15 mouse cellular contexts compared by ENCODE assay signal in the genomic region with DNA sequence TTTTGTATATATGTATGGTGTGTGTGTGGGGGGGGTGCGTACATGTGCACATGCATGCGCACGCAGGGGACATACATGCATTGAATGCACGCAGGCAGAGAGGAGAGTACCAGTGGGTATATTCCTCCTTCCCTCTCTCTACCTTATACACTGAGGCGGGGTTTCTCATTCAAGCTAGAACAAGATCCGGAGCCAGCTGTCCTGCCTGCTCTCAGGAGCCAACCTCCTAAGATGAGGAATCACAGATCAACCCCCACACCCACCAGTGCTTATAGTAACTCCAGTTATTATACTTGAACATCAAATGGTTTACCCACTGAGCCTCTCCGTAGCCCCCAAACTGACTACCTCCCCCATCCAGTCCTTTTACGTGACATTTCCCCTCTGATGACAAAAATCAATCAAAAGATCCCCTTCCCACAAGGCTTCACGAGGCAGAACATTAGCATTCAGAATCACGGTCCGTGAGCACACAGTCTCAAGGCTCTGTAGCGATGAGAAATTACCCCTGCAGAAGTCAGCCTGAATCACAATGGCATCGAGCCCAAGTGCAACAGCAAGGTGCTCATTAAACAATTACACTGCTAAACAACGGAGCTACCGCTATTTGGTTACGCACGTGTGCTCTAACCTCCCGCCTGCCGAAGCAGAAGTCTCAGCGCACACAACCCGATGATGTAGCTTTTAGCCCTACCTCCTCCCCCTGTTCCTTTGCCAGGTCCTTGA. TPM values are rescaled to one million over a fixed set of nuclear protein-coding genes. Genes with fewer than 3 reads are reported as not detected.
DNase-seq lines count a peak whose midpoint lies in the region; ATAC-seq and TF ChIP-seq lines count a peak whose summit lies in the region.
"Had no signal": no experiment of that assay in that cellular context is flagged by ENCODE, and none has a peak within 500 bp of the region (broad histone marks: within the 10 kb centered on the region; RNA-seq: fewer than 3 reads in every experiment).

No protein-coding gene starts in this region.

- TF ChIP-seq CTCF in forebrain, postnatal 0 days (IDR thresholded peaks at IDR 0.05; ENCODE audit: low read depth), result no peak
- no peak for TF ChIP-seq CTCF in midbrain, postnatal 0 days (IDR thresholded peaks at IDR 0.05)

- no peak overlapping the region for H3K4me2 ChIP-seq in forebrain, embryonic 12.5 days
- no peak overlapping the region for H3K4me2 ChIP-seq in forebrain, embryonic 11.5 days (ENCODE audit: low read depth, low read length, severe bottlenecking)
- H3K4me2 ChIP-seq in forebrain, postnatal 0 days (ENCODE audit: low read depth), result peak overlapping the region; percentile 24; the same call in 1 of the 2 replicates
- H3K4me2 ChIP-seq in midbrain, postnatal 0 days (ENCODE audit: low read depth, low read length, poor library complexity, severe bottlenecking), result no peak overlapping the region

- ATAC-seq in forebrain, embryonic 12.5 days (ENCODE audit: low FRiP score), result peak; percentile 8; the same call in 1 of the 2 replicates
- no peak for ATAC-seq in forebrain, embryonic 11.5 days (replicated peaks; ENCODE audit: low FRiP score)
- ATAC-seq in forebrain, postnatal 0 days, result peak; percentile 15; the same call in 1 of the 2 replicates
- no peak for ATAC-seq in midbrain, postnatal 0 days (ENCODE audit: low FRiP score)
- ATAC-seq: liver, postnatal 0 days had no signal

- no peak overlapping the region for H3K4me3 ChIP-seq in forebrain, embryonic 12.5 days (replicated peaks)
- H3K4me3 ChIP-seq in forebrain, embryonic 11.5 days (ENCODE audit: low read depth, low read length), result no peak overlapping the region
- no peak overlapping the region for H3K4me3 ChIP-seq in forebrain, postnatal 0 days (ENCODE audit: low read depth, low read length)
- no peak overlapping the region for H3K4me3 ChIP-seq in midbrain, postnatal 0 days (ENCODE audit: low read depth, low read length)

- DNase-seq in forebrain, embryonic 11.5 days (ENCODE audit: low spot score), result no peak
- peak; percentile 52 for DNase-seq in MN1 (ENCODE audit: low spot score)
- peak; percentile 72 for DNase-seq in forebrain, postnatal 0 days
- peak; percentile 72 for DNase-seq in midbrain, postnatal 0 days (ENCODE audit: low spot score)
- no peak for DNase-seq in Muller cell, postnatal 12 days (ENCODE audit: inconsistent ontology term)
- DNase-seq in layer of hippocampus, postnatal 10 days (ENCODE audit: low spot score in 2 of 2), result no peak
- DNase-seq: adrenal gland, postnatal 10 days; kidney, adult 2 months; kidney, postnatal 36 days; liver; liver, postnatal 0 days; lung, postnatal 4 days; thymus, postnatal 36 days had no signal

- no peak overlapping the region for H3K9ac ChIP-seq in forebrain, embryonic 12.5 days
- H3K9ac ChIP-seq in forebrain, embryonic 11.5 days (ENCODE audit: low read length), result no peak overlapping the region
- 0 out of 2 replicates have a peak overlapping the region, but pooled peaks have one; percentile 25 for H3K9ac ChIP-seq in forebrain, postnatal 0 days
- no peak overlapping the region for H3K9ac ChIP-seq in midbrain, postnatal 0 days (replicated peaks; ENCODE audit: low read length, poor library complexity, severe bottlenecking)
- H3K9ac ChIP-seq: liver, postnatal 0 days had no signal

- peaks cover 99% of the 10 kb centered on the region for H3K36me3 ChIP-seq in forebrain, embryonic 12.5 days (replicated peaks)
- peaks cover 22% of the 10 kb centered on the region for H3K36me3 ChIP-seq in forebrain, embryonic 11.5 days (ENCODE audit: control insufficient read depth, insufficient read depth, low read length)
- peaks cover 78% of the 10 kb centered on the region for H3K36me3 ChIP-seq in forebrain, postnatal 0 days (ENCODE audit: insufficient read depth)
- peaks cover 51% of the 10 kb centered on the region for H3K36me3 ChIP-seq in midbrain, postnatal 0 days (ENCODE audit: insufficient read depth, low read length)

- no peaks in the 10 kb centered on the region for H3K9me3 ChIP-seq in forebrain, embryonic 12.5 days
- H3K9me3 ChIP-seq in forebrain, embryonic 11.5 days (ENCODE audit: control insufficient read depth, low read length), result no peaks in the 10 kb centered on the region
- no peaks in the 10 kb centered on the region for H3K9me3 ChIP-seq in forebrain, postnatal 0 days (ENCODE audit: low read length)
- H3K9me3 ChIP-seq in midbrain, postnatal 0 days (ENCODE audit: low read length), result no peaks in the 10 kb centered on the region

- no peaks in the 10 kb centered on the region for H3K27me3 ChIP-seq in forebrain, embryonic 12.5 days
- no peaks in the 10 kb centered on the region for H3K27me3 ChIP-seq in forebrain, embryonic 11.5 days (ENCODE audit: control insufficient read depth, insufficient read depth, low read length)
- H3K27me3 ChIP-seq in forebrain, postnatal 0 days (ENCODE audit: insufficient read depth, low read length), result no peaks in the 10 kb centered on the region
- H3K27me3 ChIP-seq in midbrain, postnatal 0 days (ENCODE audit: insufficient read depth, low read length), result no peaks in the 10 kb centered on the region
- H3K27me3 ChIP-seq: CH12.LX had no signal

- 75% methylated on average over 21 of the region's 21 CpGs for WGBS in forebrain, embryonic 12.5 days
- WGBS in forebrain, embryonic 11.5 days, result 86% methylated on average over 21 of the region's 21 CpGs
- 35% methylated on average over 21 of the region's 21 CpGs for WGBS in forebrain, postnatal 0 days
- WGBS in midbrain, postnatal 0 days, result 60% methylated on average over 21 of the region's 21 CpGs

- H3K27ac ChIP-seq in forebrain, embryonic 12.5 days, result peak overlapping the region; percentile 73
- H3K27ac ChIP-seq in forebrain, embryonic 11.5 days (ENCODE audit: low read depth, low read length), result no peak overlapping the region
- H3K27ac ChIP-seq in forebrain, postnatal 0 days (ENCODE audit: low read depth, low read length), result peak overlapping the region; percentile 86
- peak overlapping the region; percentile 81 for H3K27ac ChIP-seq in midbrain, postnatal 0 days (ENCODE audit: low read depth, low read length)

- H3K4me1 ChIP-seq in forebrain, embryonic 12.5 days, result 0 out of 2 replicates have a peak, but pooled peaks cover 15% of the 10 kb centered on the region
- no peaks in the 10 kb centered on the region for H3K4me1 ChIP-seq in forebrain, embryonic 11.5 days (replicated peaks; ENCODE audit: control insufficient read depth, insufficient read depth, low read length)
- peaks cover 15% of the 10 kb centered on the region; the same call in 1 of the 2 replicates for H3K4me1 ChIP-seq in forebrain, postnatal 0 days (ENCODE audit: insufficient read depth)
- no peaks in the 10 kb centered on the region for H3K4me1 ChIP-seq in midbrain, postnatal 0 days (ENCODE audit: insufficient read depth, low read length)

RNA-seq across cellular contexts. Expression of a gene that starts 55.2 kb away (rescaled TPM):
- 56.8 and 64.6 TPM in 2 replicates for polyA plus RNA-seq in forebrain, embryonic 12.5 days (2016; fragmentation: Nextera tagmentation; extraction: Ambion mirVana)
- 55.2 and 55.7 TPM in 2 replicates for polyA plus RNA-seq in forebrain, embryonic 11.5 days (2014; fragmentation: Nextera tagmentation; extraction: Ambion mirVana)
- 99.7 and 116 TPM in 2 replicates for total RNA-seq in forebrain, postnatal 0 days (2014; rRNA removed)
- polyA plus RNA-seq in forebrain, postnatal 0 days (2015; fragmentation: Nextera tagmentation; extraction: Ambion mirVana), result 14.9 and 23.4 TPM in 2 replicates
- total RNA-seq in midbrain, postnatal 0 days (2014; rRNA removed), result 114 and 142 TPM in 2 replicates
- 17.4 and 19.4 TPM in 2 replicates for polyA plus RNA-seq in midbrain, postnatal 0 days (2015; fragmentation: Nextera tagmentation; extraction: Ambion mirVana)
- total RNA-seq in layer of hippocampus, postnatal 10 days (2021), result 100 to 1,000 TPM; 197 to 220 TPM

Comparison
In these comparisons a context has a peak if more than half of its experiments do, and no peak if none do; other contexts are left out.
1. ATAC-seq: peak in forebrain, embryonic 12.5 days (single experiment) and forebrain, postnatal 0 days (single experiment); none in forebrain, embryonic 11.5 days (single experiment) and midbrain, postnatal 0 days (single experiment).
2. DNase-seq: peak in MN1 (single experiment), forebrain, postnatal 0 days (single experiment) and midbrain, postnatal 0 days (single experiment); none in forebrain, embryonic 11.5 days (single experiment), Muller cell, postnatal 12 days (single experiment) and layer of hippocampus, postnatal 10 days (0 of 2).